Mouse (Mus musculus) forebrain, postnatal 0 days (tissue): ENCODE results near the gene Arpc2. TPM values are rescaled to one million over a fixed set of nuclear protein-coding genes. Genes with fewer than 3 reads are reported as not detected.

Experiments
- ATAC-seq: fragments of 200-750 bp; cut with Nextera tagmentation; 2 replicates; pipeline ENCODE4 v1.8.0; 2017; ENCODE audit warnings: mild to moderate bottlenecking, moderate library complexity
- DNase-seq: peaks from one replicate; pipeline ENCODE4 v3.0.0-alpha.2; 2015
- H3K27ac ChIP-seq: fragments of 300-500 bp; sonication (generic); 2 replicates; pipeline ENCODE4 v1.5.1; 2014; ENCODE audit warnings: low read depth, mild to moderate bottlenecking, antibody characterized with exemption, low read length, moderate library complexity, mixed read lengths
- H3K27me3 ChIP-seq: fragments of 300-500 bp; sonication (generic); 2 replicates; pipeline ENCODE4 v1.6.1; 2014; ENCODE audit warnings: mild to moderate bottlenecking, low read length, mixed read lengths; ENCODE audit not compliant: insufficient read depth
- H3K36me3 ChIP-seq: fragments of 300-500 bp; sonication (generic); 2 replicates; pipeline ENCODE4 v1.6.1; 2014; ENCODE audit warnings: mild to moderate bottlenecking, moderate library complexity; ENCODE audit not compliant: insufficient read depth
- H3K4me1 ChIP-seq: fragments of 300-500 bp; sonication (generic); 2 replicates; pipeline ENCODE4 v1.6.1; 2014; ENCODE audit warnings: antibody characterized with exemption; ENCODE audit not compliant: insufficient read depth
- H3K4me2 ChIP-seq: fragments of 300-500 bp; sonication (generic); 2 replicates; pipeline ENCODE4 v1.6.1; 2014; ENCODE audit warnings: low read depth, mild to moderate bottlenecking, moderate library complexity
- H3K4me3 ChIP-seq: fragments of 300-500 bp; sonication (generic); 2 replicates; pipeline ENCODE4 v1.5.1; 2014; ENCODE audit warnings: low read depth, low read length, mixed read lengths
- H3K9ac ChIP-seq: fragments of 300-500 bp; sonication (generic); 2 replicates; pipeline ENCODE4 v1.6.1; 2014; ENCODE audit warnings: mild to moderate bottlenecking
- H3K9me3 ChIP-seq: fragments of 300-500 bp; sonication (generic); 2 replicates; pipeline ENCODE4 v1.6.1; 2016; ENCODE audit warnings: low read length
- CTCF ChIP-seq: sonication (generic); IDR thresholded peaks from 2 replicates; pipeline ENCODE4 v1.5.1; 2016; ENCODE audit warnings: antibody characterized with exemption, control low read depth, low read depth
- WGBS: fragments of 180-500 bp; shearing (Covaris S2); extraction: QIAGEN DNeasy Blood & Tissue Kit; methylation state at CpG from one replicate; pipeline ENCODE4 v1.1.7; 2014; 5-methylcytosine and 5-hydroxymethylcytosine counted together
- microRNA counts: library from miRNA; unstranded; fragments of <30 nt; microRNA quantifications from one replicate; lab custom pipeline; 2015
- microRNA-seq, 2 experiments: library from miRNA; unstranded; fragments of <30 nt; microRNA quantifications; one replicate each; pipeline ENCODE4; 2016
- polyA plus RNA-seq: library from polyadenylated mRNA; unstranded; fragments of >200 nt; fragmentation: Nextera tagmentation; extraction: Ambion mirVana; gene quantifications from 2 replicates; pipeline ENCODE4 v1.2.1, GENCODE M21; 2015
- total RNA-seq: library from RNA; depleted of rRNA; stranded (reverse); fragments of >200 nt; gene quantifications from 2 replicates; pipeline ENCODE4 v1.2.3, GENCODE M21; 2014; rRNA removed

Arpc2 gene
- total and polyA plus RNA-seq, 2 experiments from 2014 or later = 241 to 541 TPM

- Histone ChIP-seq H3K27ac (no peak overlapping the region), H3K9me3 (no peaks in the 10 kb centered on the region), H3K4me3 (no peak overlapping the region), H3K27me3 (no peaks in the 10 kb centered on the region), H3K4me1 (no peaks in the 10 kb centered on the region), H3K36me3 (no peaks in the 10 kb centered on the region), H3K4me2 (no peak overlapping the region), H3K9ac (no peak overlapping the region)
- DNase-seq (no peak), ATAC-seq (no peak)
- 88% methylated on average over 4 of the region's 4 CpGs for WGBS
- no peak for TF ChIP-seq CTCF
Measured at GRCm38 (mm10) chr1:74316114-74316827, 80.4 kb downstream of the Arpc2 start.

MicroRNA genes within 50 kb of the gene (microRNA counts, 519-probe panel; counts per million panel counts)
- microRNA mmu-miR-1928 (lab: Ali Mortazavi, UCI) = not detected

Small RNA genes within 50 kb of the gene (microRNA-seq; reads per million reads assigned to microRNA genes)
- gene Mir1928 = 0 reads per million in 2 experiments

Other genes with a start within 250 kb of the Arpc2 start
- gene Tns1, start 111.6 kb upstream of the Arpc2 start, total RNA-seq = 10.2 and 21.8 TPM in 2 replicates
- gene Tns1, start 111.6 kb upstream of the Arpc2 start, polyA plus RNA-seq = 6.0 and 7.0 TPM in 2 replicates
- gene Rufy4, start 110.5 kb upstream of the Arpc2 start, total RNA-seq = 0.15 TPM in 1 of 2 replicates, not detected in the other
- gene Rufy4, start 110.5 kb upstream of the Arpc2 start, polyA plus RNA-seq = 0.08 and 0.13 TPM in 2 replicates
- 0.48 TPM in 1 of 2 replicates, not detected in the other for gene Cxcr2, start 82.1 kb upstream of the Arpc2 start, total RNA-seq
- 0.05 TPM in 1 of 2 replicates, not detected in the other for gene Cxcr2, start 82.1 kb upstream of the Arpc2 start, polyA plus RNA-seq
- not detected in 2 replicates for gene Cxcr1, start 41.5 kb upstream of the Arpc2 start, total RNA-seq
- gene Cxcr1, start 41.5 kb upstream of the Arpc2 start, polyA plus RNA-seq = not detected in 2 replicates
- gene Gpbar1, start 42.5 kb downstream of the Arpc2 start, total RNA-seq = not detected in 2 replicates
- gene Gpbar1, start 42.5 kb downstream of the Arpc2 start, polyA plus RNA-seq = 0.21 TPM in 1 of 2 replicates, not detected in the other
- 160 and 179 TPM in 2 replicates for gene Aamp, start 48.7 kb downstream of the Arpc2 start, total RNA-seq
- gene Aamp, start 48.7 kb downstream of the Arpc2 start, polyA plus RNA-seq = 211 and 215 TPM in 2 replicates
- gene Pnkd, start 48.8 kb downstream of the Arpc2 start, total RNA-seq = 57.5 and 64.5 TPM in 2 replicates
- gene Pnkd, start 48.8 kb downstream of the Arpc2 start, polyA plus RNA-seq = 112 and 128 TPM in 2 replicates
- gene Tmbim1, start 69.5 kb downstream of the Arpc2 start, total RNA-seq = 5.8 and 7.9 TPM in 2 replicates
- gene Tmbim1, start 69.5 kb downstream of the Arpc2 start, polyA plus RNA-seq = 6.1 and 7.9 TPM in 2 replicates
- 2.1 and 2.7 TPM in 2 replicates for gene Catip, start 126.0 kb downstream of the Arpc2 start, total RNA-seq
- 0.63 and 1.6 TPM in 2 replicates for gene Catip, start 126.0 kb downstream of the Arpc2 start, polyA plus RNA-seq
- gene Slc11a1, start 139.1 kb downstream of the Arpc2 start, total RNA-seq = 3.7 and 10.7 TPM in 2 replicates
- 1.8 and 3.3 TPM in 2 replicates for gene Slc11a1, start 139.1 kb downstream of the Arpc2 start, polyA plus RNA-seq
- gene Ctdsp1, start 155.4 kb downstream of the Arpc2 start, total RNA-seq = 18.2 and 24.7 TPM in 2 replicates
- 10.7 and 10.8 TPM in 2 replicates for gene Ctdsp1, start 155.4 kb downstream of the Arpc2 start, polyA plus RNA-seq
- gene Vil1, start 173.3 kb downstream of the Arpc2 start, total RNA-seq = 0.71 and 0.77 TPM in 2 replicates
- 0.15 and 0.27 TPM in 2 replicates for gene Vil1, start 173.3 kb downstream of the Arpc2 start, polyA plus RNA-seq